Mouse (Mus musculus): Measurements from ENCODE around the gene Ralgapa2. TPM values are rescaled to one million over a fixed set of nuclear protein-coding genes. Genes with fewer than 3 reads are reported as not detected.
A peak's percentile ranks its signal among the peaks of the same experiment; 100 is the strongest.

The Ralgapa2 gene
- 3.9 and 4.0 TPM in 2 replicates for polyA plus RNA-seq (2015; fragmentation: Nextera tagmentation; extraction: Ambion mirVana)

DNA sequence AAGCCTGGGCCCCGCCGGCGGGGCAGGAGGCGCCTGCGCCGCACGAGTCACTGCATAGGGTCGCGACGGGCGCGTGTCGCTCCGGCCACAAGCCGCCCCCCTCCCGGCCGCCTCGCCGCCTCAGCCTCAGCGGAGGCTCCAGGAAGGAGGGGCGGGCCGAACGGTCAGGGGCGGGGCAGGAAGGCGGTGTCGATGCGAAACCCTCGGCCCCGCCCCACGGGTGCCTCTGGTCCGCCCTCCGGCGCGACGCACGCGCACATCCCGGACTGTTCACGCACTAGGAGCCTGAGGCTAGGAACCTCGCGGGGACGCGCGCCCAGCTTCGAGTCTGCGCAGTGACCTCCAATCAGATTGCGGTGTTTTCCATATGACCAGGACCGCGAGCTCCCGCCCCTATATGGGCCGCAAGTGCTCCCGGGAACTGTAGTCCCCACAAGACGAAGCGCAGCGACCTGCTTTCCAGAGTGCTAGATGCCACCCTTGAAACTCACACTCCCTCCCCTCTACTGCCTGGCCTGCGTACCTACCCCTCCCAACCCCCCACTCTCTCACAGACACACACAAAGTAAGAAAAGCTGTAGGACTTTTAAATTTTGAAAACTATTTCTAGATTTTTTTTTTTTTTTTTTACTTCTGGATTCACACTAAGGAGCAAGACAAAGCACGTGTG, at the start of gene Ralgapa2:
Gene Ralgapa2, minus strand, starts transcription at position 434 of the 670 bp plus-strand sequence.
- Histone ChIP-seq H3K4me2 (peak within 1 kb of the TSS; percentile 91), H3K9me3 (no peaks in the 10 kb centered on the region), H3K4me1 (peaks cover 8% of the 10 kb centered on the region), H3K27me3 (no peaks in the 10 kb centered on the region), H3K27ac (peak within 1 kb of the TSS; percentile 27; the same call in 1 of the 2 replicates), H3K9ac (peak within 1 kb of the TSS; percentile 78), H3K4me3 (peak within 1 kb of the TSS; percentile 83), H3K36me3 (no peaks in the 10 kb centered on the region)
- under 1% methylated on average over 43 of the region's 57 CpGs for WGBS
- ATAC-seq (ENCODE audit: insufficient number of reproducible peaks, low FRiP score, low TSS enrichment, low read depth) = peak; percentile 99

DNA sequence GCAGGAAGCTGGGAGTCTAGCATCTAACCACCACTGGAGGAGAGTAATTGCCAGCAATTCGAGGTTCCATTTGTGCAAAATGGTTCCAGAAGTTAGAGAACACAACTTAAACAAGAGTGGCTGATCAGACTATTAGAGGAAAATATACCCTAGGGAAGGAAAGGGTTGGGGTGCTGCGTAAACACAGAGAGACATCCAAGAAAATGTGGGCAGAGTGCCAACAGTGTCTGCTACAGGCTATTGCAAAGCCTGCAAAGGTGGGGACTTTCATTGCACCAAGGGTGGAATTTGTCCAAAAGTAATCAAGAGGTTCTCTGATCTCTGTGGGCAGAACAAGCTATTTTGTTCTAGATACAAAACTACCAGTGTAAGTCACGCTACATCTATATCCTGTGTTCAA, 49.4 kb upstream of the Ralgapa2 start:
- no peak overlapping the region for H3K9ac ChIP-seq
- no peaks in the 10 kb centered on the region for H3K9me3 ChIP-seq
- H3K27me3 ChIP-seq = no peaks in the 10 kb centered on the region
- no peak for ATAC-seq (ENCODE audit: insufficient number of reproducible peaks, low FRiP score, low TSS enrichment, low read depth)
- no peaks in the 10 kb centered on the region for H3K36me3 ChIP-seq
- no peak overlapping the region for H3K4me2 ChIP-seq
- H3K4me3 ChIP-seq = no peak overlapping the region
- no peaks in the 10 kb centered on the region for H3K4me1 ChIP-seq
- no peak overlapping the region for H3K27ac ChIP-seq
- WGBS = 18% methylated on average over 3 of the region's 3 CpGs

DNA sequence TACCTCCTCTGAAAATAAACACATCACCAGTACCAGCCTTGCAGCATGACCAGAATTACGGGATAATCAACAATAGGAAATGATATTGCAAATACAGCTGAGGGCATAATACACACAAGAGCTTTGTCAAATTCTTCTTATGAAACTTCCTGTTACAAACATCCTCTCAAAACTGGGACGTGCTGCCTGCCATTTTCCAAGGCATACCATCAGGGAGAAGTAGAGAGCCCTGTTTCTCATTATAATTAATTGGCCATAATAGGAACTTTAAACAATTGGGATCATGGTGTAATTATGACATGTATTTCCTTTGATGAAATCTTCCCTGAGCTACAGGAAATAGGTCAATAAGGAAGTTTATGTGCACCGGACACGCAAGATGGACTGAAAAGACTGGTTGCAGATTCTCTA, 48.5 kb upstream of the Ralgapa2 start:
- Histone ChIP-seq H3K27me3 (no peaks in the 10 kb centered on the region), H3K36me3 (no peaks in the 10 kb centered on the region), H3K4me2 (no peak overlapping the region), H3K4me1 (no peaks in the 10 kb centered on the region), H3K4me3 (no peak overlapping the region), H3K9me3 (no peaks in the 10 kb centered on the region), H3K9ac (no peak overlapping the region), H3K27ac (no peak overlapping the region)
- no peak for ATAC-seq (ENCODE audit: insufficient number of reproducible peaks, low FRiP score, low TSS enrichment, low read depth)
- WGBS = 42% methylated on average over 4 of the region's 4 CpGs

DNA sequence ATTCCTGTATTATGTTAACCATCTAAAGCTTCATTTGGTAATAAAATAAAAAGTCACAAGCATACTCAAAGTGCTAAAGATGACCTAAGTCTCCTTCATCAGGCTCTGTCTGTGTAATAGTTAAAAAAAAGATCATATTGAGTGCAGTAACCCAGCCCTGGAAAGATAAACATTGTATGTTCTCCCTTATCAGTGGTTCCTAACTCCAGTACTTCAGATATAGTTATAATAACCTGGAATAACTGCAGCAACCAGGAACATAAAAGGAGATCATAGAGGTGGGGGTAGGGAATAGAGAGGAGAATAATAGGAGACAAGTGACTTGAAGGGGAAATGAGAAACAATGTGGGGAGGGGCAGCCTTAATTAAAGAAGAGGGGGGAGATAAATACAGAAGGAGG, 44.0 kb upstream of the Ralgapa2 start:
- Histone ChIP-seq H3K4me3 (no peak overlapping the region), H3K4me2 (no peak overlapping the region), H3K27ac (no peak overlapping the region), H3K4me1 (no peaks in the 10 kb centered on the region), H3K36me3 (no peaks in the 10 kb centered on the region), H3K27me3 (no peaks in the 10 kb centered on the region), H3K9me3 (no peaks in the 10 kb centered on the region), H3K9ac (no peak overlapping the region)
- no peak for ATAC-seq (ENCODE audit: insufficient number of reproducible peaks, low FRiP score, low TSS enrichment, low read depth)

DNA sequence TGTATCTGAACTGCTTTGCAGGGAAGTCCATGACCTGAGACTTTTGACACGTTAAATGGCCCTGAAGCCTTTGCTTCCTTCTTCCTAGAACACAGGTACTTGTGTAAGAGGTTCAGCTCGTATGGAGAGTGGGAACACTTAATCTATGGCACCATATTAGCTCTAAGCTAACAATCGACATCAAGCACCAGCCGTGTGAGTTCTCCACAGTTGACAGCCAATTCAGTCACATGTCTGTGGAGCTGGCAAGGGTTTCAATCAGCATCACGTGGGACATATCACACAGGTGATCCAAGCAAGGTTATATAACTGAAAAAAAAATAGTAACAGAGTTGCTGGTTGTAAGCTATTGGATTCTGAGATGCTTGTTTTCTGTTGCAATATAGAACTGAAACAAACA, 43.2 kb upstream of the Ralgapa2 start:
- 68% methylated on average over 5 of the region's 5 CpGs for WGBS
- Histone ChIP-seq H3K4me3 (no peak overlapping the region), H3K27ac (no peak overlapping the region), H3K36me3 (no peaks in the 10 kb centered on the region), H3K9ac (no peak overlapping the region), H3K9me3 (no peaks in the 10 kb centered on the region), H3K27me3 (no peaks in the 10 kb centered on the region), H3K4me1 (no peaks in the 10 kb centered on the region), H3K4me2 (no peak overlapping the region)
- ATAC-seq (ENCODE audit: insufficient number of reproducible peaks, low FRiP score, low TSS enrichment, low read depth) = no peak

DNA sequence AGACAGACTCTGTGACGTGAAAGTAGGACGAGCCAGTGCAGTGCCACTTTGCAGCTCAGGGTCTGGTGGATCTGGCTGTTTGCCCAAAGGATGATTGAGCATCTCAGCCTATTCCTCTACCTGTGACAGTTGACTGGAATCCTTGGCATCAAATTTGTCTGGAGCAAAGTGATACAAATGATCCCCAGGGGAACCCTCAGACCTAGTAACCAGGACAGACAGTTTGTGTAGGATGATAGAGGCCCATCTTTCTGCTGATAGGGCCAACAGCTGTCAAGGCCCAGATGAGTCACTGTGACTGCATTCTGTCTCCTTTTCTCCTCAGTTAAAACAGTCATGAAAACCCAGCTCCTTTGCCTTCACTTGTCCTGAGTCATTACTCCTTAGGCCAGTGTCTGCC, 41.6 kb upstream of the Ralgapa2 start:
- 54% methylated on average over 2 of the region's 2 CpGs for WGBS

DNA sequence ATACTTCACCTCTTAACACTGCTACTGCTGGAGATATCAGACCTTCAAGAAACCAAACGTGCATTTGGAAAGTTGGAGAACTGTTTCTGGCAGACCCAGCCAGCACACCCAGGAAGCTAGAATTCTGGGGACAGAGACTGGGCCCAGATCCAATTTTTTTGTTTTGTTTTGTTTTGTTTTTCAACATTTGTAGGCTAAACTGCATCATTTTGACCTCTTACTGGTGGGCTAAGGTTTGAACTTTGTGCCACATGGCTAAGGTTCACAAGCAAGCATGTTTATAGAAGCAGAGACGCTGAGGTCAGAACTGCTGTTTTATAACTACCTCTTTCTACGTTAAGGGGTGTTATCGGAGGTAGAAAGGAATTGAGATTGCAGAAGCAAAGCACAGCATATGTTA, 39.7 kb upstream of the Ralgapa2 start:
- Histone ChIP-seq H3K4me3 (no peak overlapping the region), H3K27me3 (no peaks in the 10 kb centered on the region), H3K4me2 (no peak overlapping the region), H3K9ac (no peak overlapping the region), H3K36me3 (no peaks in the 10 kb centered on the region), H3K4me1 (0 out of 2 replicates have a peak, but pooled peaks cover 7% of the 10 kb centered on the region), H3K27ac (no peak overlapping the region), H3K9me3 (no peaks in the 10 kb centered on the region)
- ATAC-seq (ENCODE audit: insufficient number of reproducible peaks, low FRiP score, low TSS enrichment, low read depth) = no peak
- 54% methylated on average over 4 of the region's 4 CpGs for WGBS

More for the DNA sequence above, 41.6 kb upstream of the Ralgapa2 start:
- H3K27me3 ChIP-seq = no peaks in the 10 kb centered on the region
- H3K4me2 ChIP-seq = no peak overlapping the region
- H3K4me3 ChIP-seq = no peak overlapping the region
- ATAC-seq (ENCODE audit: insufficient number of reproducible peaks, low FRiP score, low TSS enrichment, low read depth) = no peak
- no peaks in the 10 kb centered on the region for H3K9me3 ChIP-seq
- no peaks in the 10 kb centered on the region for H3K36me3 ChIP-seq
- H3K27ac ChIP-seq = no peak overlapping the region
- no peak overlapping the region for H3K9ac ChIP-seq
- 0 out of 2 replicates have a peak, but pooled peaks cover 7% of the 10 kb centered on the region for H3K4me1 ChIP-seq

DNA sequence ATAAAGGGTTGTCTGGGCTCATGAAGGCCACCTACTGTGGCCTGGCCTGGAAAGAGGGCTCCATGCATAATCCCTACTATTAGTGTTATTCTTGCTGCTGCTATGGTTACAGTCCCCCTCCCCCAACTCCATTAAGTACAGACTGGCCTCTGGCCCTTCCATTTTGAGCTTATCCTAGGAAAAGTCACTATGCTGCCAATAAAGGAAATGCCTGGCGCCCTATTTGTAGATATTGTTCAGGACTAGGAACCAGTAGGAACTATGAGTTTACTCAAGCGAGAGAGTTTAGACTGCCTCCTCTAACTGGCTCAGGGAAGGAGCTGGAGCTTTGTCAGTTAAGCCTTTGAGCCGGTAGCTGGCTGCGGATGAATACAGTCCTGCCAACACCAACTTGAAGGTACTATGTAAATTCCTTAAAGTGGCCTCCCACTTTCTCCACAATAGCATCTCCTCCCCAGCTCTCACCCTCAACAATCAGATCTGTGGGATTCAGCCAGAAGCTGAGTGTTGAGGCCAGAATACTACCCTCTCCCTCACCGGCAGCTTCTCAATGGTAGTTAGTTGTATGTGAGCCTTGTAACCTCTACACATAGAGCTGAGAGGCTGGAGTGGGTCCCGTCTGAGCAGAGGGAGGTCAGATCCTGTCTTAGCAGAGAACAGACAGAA, 37.1 kb upstream of the Ralgapa2 start:
- Histone ChIP-seq H3K27ac (peak overlapping the region; percentile 27; the same call in 1 of the 2 replicates), H3K4me1 (peaks cover 12% of the 10 kb centered on the region; the same call in 1 of the 2 replicates), H3K27me3 (no peaks in the 10 kb centered on the region), H3K4me3 (no peak overlapping the region), H3K36me3 (no peaks in the 10 kb centered on the region), H3K9ac (no peak overlapping the region), H3K9me3 (no peaks in the 10 kb centered on the region), H3K4me2 (no peak overlapping the region)
- 35% methylated on average over 6 of the region's 6 CpGs for WGBS
- peak; percentile 33; the same call in 1 of the 2 replicates for ATAC-seq (ENCODE audit: insufficient number of reproducible peaks, low FRiP score, low TSS enrichment, low read depth)

DNA sequence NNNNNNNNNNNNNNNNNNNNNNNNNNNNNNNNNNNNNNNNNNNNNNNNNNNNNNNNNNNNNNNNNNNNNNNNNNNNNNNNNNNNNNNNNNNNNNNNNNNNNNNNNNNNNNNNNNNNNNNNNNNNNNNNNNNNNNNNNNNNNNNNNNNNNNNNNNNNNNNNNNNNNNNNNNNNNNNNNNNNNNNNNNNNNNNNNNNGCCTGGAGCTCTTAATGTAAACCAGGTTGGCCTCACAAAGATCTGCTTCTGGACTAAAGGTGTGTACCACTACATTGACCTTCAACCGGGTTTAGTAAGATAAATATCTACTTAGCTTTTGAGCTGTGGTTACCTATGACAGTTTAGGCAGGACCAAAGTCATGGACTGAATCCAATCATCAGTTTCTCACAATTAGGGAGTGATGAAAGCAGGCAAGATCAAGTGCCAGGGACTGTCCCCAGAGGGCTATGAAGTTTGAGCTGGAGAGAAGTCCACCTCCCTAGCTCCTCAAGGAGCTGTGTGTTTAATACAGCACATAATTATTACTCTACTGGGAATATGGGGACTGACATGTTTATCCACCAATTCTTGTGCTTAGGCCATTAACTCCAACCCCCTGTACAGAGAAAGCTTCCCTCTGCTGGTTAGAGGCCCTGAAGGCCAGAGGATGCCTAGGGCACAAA, 32.1 kb upstream of the Ralgapa2 start:
- Histone ChIP-seq H3K36me3 (no peaks in the 10 kb centered on the region), H3K9me3 (no peaks in the 10 kb centered on the region), H3K4me1 (peaks cover 12% of the 10 kb centered on the region; the same call in 1 of the 2 replicates), H3K4me2 (no peak overlapping the region), H3K4me3 (no peak overlapping the region), H3K9ac (no peak overlapping the region), H3K27me3 (no peaks in the 10 kb centered on the region), H3K27ac (no peak overlapping the region)
- no peak for ATAC-seq (ENCODE audit: insufficient number of reproducible peaks, low FRiP score, low TSS enrichment, low read depth)
- 29% methylated on average over 1 of the region's 1 CpGs for WGBS

DNA sequence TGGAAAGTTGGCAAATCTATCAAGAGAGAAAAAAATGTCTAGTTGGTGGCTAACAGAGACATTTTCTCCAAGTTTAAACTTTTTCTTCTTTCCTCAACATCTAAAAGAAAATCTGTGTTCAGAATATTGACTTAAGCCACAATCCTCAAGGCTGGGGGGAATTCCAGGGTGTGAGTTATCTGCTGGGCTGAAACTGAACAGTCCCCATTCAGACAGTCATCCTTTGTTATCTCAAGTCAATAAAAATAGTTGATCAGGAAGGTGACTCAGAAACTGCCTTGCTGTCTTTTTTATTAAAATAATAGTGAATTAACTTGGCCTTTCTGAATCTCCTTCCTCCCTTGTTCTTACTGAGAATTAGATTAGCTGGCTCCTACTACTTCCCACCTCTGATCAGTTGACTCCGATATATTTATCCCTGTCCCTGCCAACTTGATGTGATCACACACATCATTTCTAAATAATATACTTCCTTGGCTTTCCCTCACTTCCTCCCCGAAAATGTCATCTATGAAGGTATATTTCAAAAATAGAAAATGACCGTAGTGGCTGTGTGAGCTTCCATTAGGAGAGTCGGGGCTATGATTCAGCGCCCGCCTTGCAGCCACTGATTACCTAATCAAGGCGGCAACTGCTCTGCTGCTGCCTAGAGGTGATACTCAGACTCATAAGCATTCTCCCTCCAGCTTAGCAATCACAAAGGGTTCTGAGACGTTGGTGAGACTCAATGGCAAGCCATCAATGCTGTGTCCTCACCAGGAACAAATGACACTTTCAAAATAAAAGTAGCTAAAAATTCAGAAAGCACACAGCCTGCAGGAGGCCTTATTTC, 21.2 kb upstream of the Ralgapa2 start:
- Histone ChIP-seq H3K27me3 (no peaks in the 10 kb centered on the region), H3K9ac (no peak overlapping the region), H3K4me3 (no peak overlapping the region), H3K9me3 (no peaks in the 10 kb centered on the region), H3K4me2 (no peak overlapping the region), H3K36me3 (no peaks in the 10 kb centered on the region), H3K27ac (no peak overlapping the region), H3K4me1 (no peaks in the 10 kb centered on the region)
- WGBS = 72% methylated on average over 8 of the region's 8 CpGs
- no peak for ATAC-seq (ENCODE audit: insufficient number of reproducible peaks, low FRiP score, low TSS enrichment, low read depth)

DNA sequence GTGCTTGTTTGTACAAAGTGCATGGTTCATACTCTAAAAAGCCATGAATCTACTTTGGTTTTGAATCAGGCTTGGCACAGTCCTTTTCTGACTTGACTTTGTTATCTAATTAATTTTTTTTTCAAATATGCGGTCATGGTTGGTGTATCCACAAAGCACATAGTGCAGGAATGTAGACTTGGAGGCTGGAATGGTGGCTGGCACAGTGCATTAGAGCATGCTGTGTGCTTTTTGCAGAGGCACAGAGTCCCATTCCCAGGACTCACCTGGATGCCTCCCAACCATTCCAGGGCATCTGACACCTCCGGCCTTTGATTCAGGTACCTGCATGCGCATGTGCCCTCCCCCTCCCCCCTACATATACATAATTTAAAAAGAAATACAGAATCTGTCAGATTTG, 20.3 kb upstream of the Ralgapa2 start:
- H3K27ac ChIP-seq = no peak overlapping the region
- 89% methylated on average over 3 of the region's 3 CpGs for WGBS

More for the DNA sequence above, 20.3 kb upstream of the Ralgapa2 start:
- no peaks in the 10 kb centered on the region for H3K27me3 ChIP-seq
- no peak for ATAC-seq (ENCODE audit: insufficient number of reproducible peaks, low FRiP score, low TSS enrichment, low read depth)
- no peak overlapping the region for H3K9ac ChIP-seq
- no peak overlapping the region for H3K4me2 ChIP-seq
- H3K4me1 ChIP-seq = no peaks in the 10 kb centered on the region
- H3K4me3 ChIP-seq = no peak overlapping the region
- H3K36me3 ChIP-seq = no peaks in the 10 kb centered on the region
- H3K9me3 ChIP-seq = no peaks in the 10 kb centered on the region

Data from limb, embryonic 15.5 days (tissue).